Mouse (Mus musculus): ENCODE data around the gene Prkch.

DNA sequence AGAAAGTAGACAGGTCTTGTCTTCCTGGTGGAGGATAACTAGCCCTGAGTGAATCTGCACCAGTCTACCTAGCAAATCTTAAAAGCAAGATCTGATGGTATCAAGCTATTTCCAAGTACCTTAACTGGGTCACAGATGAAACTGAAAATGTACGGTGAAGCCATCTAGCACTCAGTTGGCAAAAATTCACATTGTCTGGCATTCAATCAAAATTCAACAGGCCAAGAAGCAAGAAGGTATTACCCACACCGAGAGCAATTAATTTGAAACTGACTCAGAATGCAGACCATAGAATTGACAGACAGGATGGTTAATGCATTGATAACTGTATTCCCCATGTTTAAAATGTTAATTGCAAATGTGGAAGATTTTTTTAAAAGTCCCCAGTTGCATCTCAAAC lies 82.1 kb downstream of the Prkch start:
- no peak for TF ChIP-seq CTCF (IDR thresholded peaks at IDR 0.05; ENCODE audit: low read depth)
- no peak for TF ChIP-seq EP300 (IDR thresholded peaks at IDR 0.05; ENCODE audit: low read depth)
